Mouse (Mus musculus): ENCODE data around the gene Med27. TPM values are rescaled to one million over a fixed set of nuclear protein-coding genes. Genes with fewer than 3 reads are reported as not detected.

Med27 gene
- polyA plus RNA-seq, 1 experiment: 33.3 TPM

DNA sequence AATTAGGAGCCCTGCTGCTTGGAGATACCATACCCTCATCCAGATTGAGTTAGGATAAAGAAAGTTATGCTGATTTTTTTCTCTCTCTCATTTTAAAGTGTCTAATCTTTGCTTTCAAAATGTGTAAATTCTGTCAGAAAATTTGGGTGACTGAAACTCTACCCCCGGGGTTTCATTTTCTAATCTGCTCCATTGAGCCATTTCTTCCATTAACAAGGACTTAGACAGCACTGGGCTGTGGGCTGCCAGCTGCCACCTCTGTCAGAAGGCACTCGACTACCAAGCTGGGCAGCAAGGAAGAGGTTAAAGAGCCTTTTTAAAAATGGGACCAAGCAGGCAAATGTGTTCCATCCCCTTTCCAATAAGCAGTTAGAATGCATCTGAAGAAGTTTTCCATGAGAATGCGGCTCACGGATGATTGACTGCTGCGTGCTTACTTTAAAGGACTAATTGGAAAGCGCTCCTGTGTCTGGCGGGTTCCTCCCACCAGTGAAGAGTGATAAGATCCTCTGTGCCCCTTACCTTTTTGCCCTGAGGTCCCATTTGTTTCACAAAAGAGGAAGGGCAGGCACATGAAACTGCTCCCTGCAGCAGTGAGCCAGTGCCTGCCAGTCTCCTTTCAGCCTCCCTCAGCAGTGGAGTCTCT, 93.4 kb downstream of the Med27 start:
- no peak overlapping the region for H3K4me3 ChIP-seq (ENCODE audit: low read depth, low read length)
- no peaks in the 10 kb centered on the region for H3K27me3 ChIP-seq (ENCODE audit: control insufficient read depth, insufficient read depth, low read length)
- TF ChIP-seq POLR2A (IDR thresholded peaks at IDR 0.05; ENCODE audit: low read depth, low read length): no peak
- H3K27ac ChIP-seq (ENCODE audit: insufficient read depth, low read depth, low read length): no peak overlapping the region
- H3K4me1 ChIP-seq (ENCODE audit: control insufficient read depth, insufficient read depth, insufficient read length, low read length): peaks cover 13% of the 10 kb centered on the region; the same call in 1 of the 2 replicates
- no peaks in the 10 kb centered on the region for H3K36me3 ChIP-seq (ENCODE audit: control insufficient read depth, insufficient read depth, low read length)
- 86% methylated on average over 7 of the region's 7 CpGs for WGBS

DNA sequence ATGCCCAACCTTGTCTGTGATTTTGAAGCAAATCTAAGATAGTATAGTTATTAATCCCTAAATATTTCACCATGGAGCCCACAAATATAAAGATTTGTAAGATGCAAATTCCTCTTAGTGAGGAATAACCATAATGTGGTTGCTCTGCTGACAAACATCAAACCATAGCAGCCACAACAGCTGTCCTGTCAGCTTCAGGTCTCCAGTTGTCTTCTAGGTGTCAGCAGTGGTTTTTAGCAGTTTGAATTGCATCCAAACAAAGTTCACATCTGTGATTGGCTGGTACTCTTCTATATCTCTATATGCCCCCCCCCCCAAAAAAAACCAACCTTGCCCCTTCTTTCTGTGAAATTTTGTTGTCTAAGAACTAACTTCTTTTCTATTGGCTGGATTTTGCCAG, 95.7 kb downstream of the Med27 start:
- Histone ChIP-seq H3K4me1 (ENCODE audit: control insufficient read depth, insufficient read depth, insufficient read length, low read length) (peaks cover 9% of the 10 kb centered on the region; the same call in 1 of the 2 replicates), H3K27me3 (ENCODE audit: control insufficient read depth, insufficient read depth, low read length) (no peaks in the 10 kb centered on the region), H3K4me3 (ENCODE audit: low read depth, low read length) (no peak overlapping the region), H3K27ac (ENCODE audit: insufficient read depth, low read depth, low read length) (no peak overlapping the region), H3K36me3 (ENCODE audit: control insufficient read depth, insufficient read depth, low read length) (no peaks in the 10 kb centered on the region)
- no peak for TF ChIP-seq CTCF (IDR thresholded peaks at IDR 0.05; ENCODE audit: extremely low read depth, insufficient read length, insufficient replicate concordance, low read depth, low read length)
- TF ChIP-seq POLR2A (IDR thresholded peaks at IDR 0.05; ENCODE audit: low read depth, low read length): no peak

DNA sequence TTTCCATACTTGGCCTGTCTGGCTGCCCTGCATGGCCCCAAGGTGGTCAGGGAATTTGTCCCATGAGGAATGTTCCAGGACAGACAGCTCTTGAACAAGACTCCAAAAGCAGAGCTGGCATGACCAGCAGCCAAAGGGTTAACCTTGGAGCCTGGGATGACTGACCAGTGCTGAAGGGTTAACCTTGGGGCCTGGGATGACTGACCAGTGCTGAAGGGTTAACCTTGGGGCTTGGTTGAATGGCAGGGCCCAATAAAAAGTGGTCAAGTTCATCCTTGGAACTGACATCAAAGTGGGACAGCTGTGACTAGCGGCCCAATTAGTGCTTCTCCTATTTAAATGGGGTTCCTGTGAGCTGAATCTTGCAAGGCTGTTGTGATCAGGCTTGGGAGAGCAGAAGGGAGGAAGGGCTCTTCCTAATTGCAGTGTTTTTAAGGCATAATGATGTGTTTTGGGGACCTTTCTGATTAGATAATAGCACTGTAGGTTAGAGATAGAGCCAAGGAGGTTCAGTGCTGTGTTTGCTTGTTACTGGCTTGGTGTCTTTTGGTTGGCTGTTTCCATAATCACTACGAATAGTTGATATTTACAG, 97.1 kb downstream of the Med27 start:
- peaks cover 6% of the 10 kb centered on the region; the same call in 1 of the 2 replicates for H3K4me1 ChIP-seq (ENCODE audit: control insufficient read depth, insufficient read depth, insufficient read length, low read length)
- WGBS: 88% methylated on average over 2 of the region's 2 CpGs

DNA sequence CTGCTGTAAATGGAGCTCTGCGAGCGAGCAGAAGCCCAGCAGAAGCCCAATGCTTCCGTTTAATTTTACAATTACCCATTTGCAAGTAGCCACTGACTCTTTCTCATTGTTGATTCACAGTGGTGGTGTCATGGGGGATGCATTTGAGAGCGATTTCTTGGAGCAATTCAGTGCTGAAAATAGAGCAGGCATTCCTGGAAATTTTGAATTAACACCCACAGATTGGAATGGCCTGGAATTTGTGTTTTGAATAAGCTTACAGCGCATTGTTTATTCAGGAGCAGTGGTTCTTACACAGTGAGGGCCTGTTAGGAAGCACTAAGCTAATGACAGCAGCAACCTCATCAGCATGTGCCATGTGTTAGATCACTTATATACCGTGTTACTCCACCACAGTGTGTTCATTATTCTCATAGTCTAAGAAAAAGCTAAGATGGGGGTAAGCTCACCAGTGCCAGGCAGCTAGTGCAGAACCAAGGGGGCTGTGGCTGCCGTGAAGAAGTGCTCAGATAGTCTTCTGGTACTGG, 101.9 kb downstream of the Med27 start:
- Histone ChIP-seq H3K4me1 (ENCODE audit: control insufficient read depth, insufficient read depth, insufficient read length, low read length) (peaks cover 2% of the 10 kb centered on the region; the same call in 1 of the 2 replicates), H3K27ac (ENCODE audit: insufficient read depth, low read depth, low read length) (no peak overlapping the region), H3K36me3 (ENCODE audit: control insufficient read depth, insufficient read depth, low read length) (no peaks in the 10 kb centered on the region), H3K4me3 (ENCODE audit: low read depth, low read length) (no peak overlapping the region), H3K27me3 (ENCODE audit: control insufficient read depth, insufficient read depth, low read length) (no peaks in the 10 kb centered on the region)
- 85% methylated on average over 7 of the region's 7 CpGs for WGBS
- no peak for TF ChIP-seq POLR2A (IDR thresholded peaks at IDR 0.05; ENCODE audit: low read depth, low read length)
- TF ChIP-seq CTCF (IDR thresholded peaks at IDR 0.05; ENCODE audit: extremely low read depth, insufficient read length, insufficient replicate concordance, low read depth, low read length): no peak

More for the DNA sequence above, 97.1 kb downstream of the Med27 start:
- Histone ChIP-seq H3K27me3 (ENCODE audit: control insufficient read depth, insufficient read depth, low read length) (no peaks in the 10 kb centered on the region), H3K27ac (ENCODE audit: insufficient read depth, low read depth, low read length) (no peak overlapping the region), H3K4me3 (ENCODE audit: low read depth, low read length) (no peak overlapping the region), H3K36me3 (ENCODE audit: control insufficient read depth, insufficient read depth, low read length) (no peaks in the 10 kb centered on the region)
- TF ChIP-seq POLR2A (IDR thresholded peaks at IDR 0.05; ENCODE audit: low read depth, low read length): no peak
- no peak for TF ChIP-seq CTCF (IDR thresholded peaks at IDR 0.05; ENCODE audit: extremely low read depth, insufficient read length, insufficient replicate concordance, low read depth, low read length)

DNA sequence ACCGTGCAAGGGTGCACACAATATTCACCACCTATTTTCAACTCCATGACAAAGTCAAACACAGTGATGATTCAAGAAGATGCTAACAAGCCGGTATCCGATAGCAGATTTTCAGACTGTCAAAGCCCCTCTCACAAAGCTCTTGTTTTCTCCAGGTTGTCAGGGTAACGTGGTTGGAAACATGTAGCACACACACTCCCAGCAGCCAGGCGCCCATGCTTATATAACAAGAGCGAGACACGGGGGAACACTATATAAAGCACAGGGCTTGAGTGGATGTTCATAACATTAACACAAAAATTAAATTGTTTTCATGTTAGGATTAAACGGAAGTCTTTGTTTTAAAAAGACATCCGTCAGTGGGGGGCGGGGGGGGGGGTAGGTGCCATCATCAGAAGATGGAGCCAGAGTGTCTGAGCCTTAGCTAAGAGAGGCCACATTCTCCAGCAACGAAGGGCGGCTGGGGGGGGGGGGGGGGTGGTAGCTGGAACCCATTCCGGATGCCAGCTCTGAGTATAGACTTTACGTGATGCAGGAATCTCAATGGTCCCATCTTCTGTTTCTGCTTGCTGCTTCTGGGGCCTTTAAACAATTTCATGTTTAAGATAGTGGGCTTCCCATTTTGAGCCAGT, 104.9 kb downstream of the Med27 start:
- H3K27me3 ChIP-seq (ENCODE audit: control insufficient read depth, insufficient read depth, low read length): no peaks in the 10 kb centered on the region
- H3K4me3 ChIP-seq (ENCODE audit: low read depth, low read length): no peak overlapping the region
- H3K4me1 ChIP-seq (ENCODE audit: control insufficient read depth, insufficient read depth, insufficient read length, low read length): peaks cover 2% of the 10 kb centered on the region; the same call in 1 of the 2 replicates
- no peak overlapping the region for H3K27ac ChIP-seq (ENCODE audit: insufficient read depth, low read depth, low read length)
- H3K36me3 ChIP-seq (ENCODE audit: control insufficient read depth, insufficient read depth, low read length): no peaks in the 10 kb centered on the region
- TF ChIP-seq POLR2A (IDR thresholded peaks at IDR 0.05; ENCODE audit: low read depth, low read length) (no peak), CTCF (IDR thresholded peaks at IDR 0.05; ENCODE audit: extremely low read depth, insufficient read length, insufficient replicate concordance, low read depth, low read length) (no peak)
- WGBS: 80% methylated on average over 14 of the region's 14 CpGs

DNA sequence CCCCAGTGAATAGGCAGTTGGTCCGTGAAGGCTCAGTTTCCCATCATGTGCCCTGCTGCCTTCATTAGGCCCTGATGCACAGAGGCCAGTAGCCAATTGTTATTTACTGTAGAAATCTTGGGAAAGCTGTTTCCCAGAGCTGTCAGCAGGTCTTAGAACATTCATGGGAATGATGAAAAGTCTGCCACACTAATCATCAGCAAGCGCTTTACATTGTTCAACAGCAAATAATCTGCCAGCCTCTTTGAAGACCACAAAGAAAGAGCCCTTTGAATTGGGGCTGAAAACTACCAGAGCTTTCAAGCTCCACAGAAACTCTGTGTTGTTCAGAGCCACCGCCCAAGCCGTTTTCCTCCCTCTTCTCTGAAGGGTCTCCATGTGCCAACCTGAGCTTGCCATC, 106.8 kb downstream of the Med27 start:
- Histone ChIP-seq H3K36me3 (ENCODE audit: control insufficient read depth, insufficient read depth, low read length) (no peaks in the 10 kb centered on the region), H3K27me3 (ENCODE audit: control insufficient read depth, insufficient read depth, low read length) (no peaks in the 10 kb centered on the region), H3K4me1 (ENCODE audit: control insufficient read depth, insufficient read depth, insufficient read length, low read length) (no peaks in the 10 kb centered on the region), H3K4me3 (ENCODE audit: low read depth, low read length) (no peak overlapping the region), H3K27ac (ENCODE audit: insufficient read depth, low read depth, low read length) (no peak overlapping the region)
- 95% methylated on average over 4 of the region's 4 CpGs for WGBS
- TF ChIP-seq CTCF (IDR thresholded peaks at IDR 0.05; ENCODE audit: extremely low read depth, insufficient read length, insufficient replicate concordance, low read depth, low read length) (no peak), POLR2A (IDR thresholded peaks at IDR 0.05; ENCODE audit: low read depth, low read length) (no peak)
